Mouse (Mus musculus) urinary bladder, postnatal 25 days (tissue): ENCODE data around the gene Calhm5.

ENCODE experiments used
- DNase-seq: peaks from one replicate; pipeline ENCODE4 v3.0.0; 2022; ENCODE audit warnings: low spot score

The Calhm5 gene

GRCm38 (mm10) chr10:34096418-34096883 is at the start of gene Calhm5:
Gene Calhm5, minus strand, starts transcription at chr10:34096519.
- peak; percentile 19 for DNase-seq

- DNase-seq: no peak
Observed at GRCm38 (mm10) chr10:34141693-34142092, 45.4 kb upstream of the Calhm5 start.

- no peak for DNase-seq
Observed at GRCm38 (mm10) chr10:34139768-34140167, 43.4 kb upstream of the Calhm5 start.

GRCm38 (mm10) chr10:34138027-34138426 is 41.7 kb upstream of the Calhm5 start:
- DNase-seq: no peak

GRCm38 (mm10) chr10:34136432-34136831 is 40.1 kb upstream of the Calhm5 start:
- DNase-seq: no peak

- DNase-seq: no peak
Observed at GRCm38 (mm10) chr10:34131356-34131755, 35.0 kb upstream of the Calhm5 start.

GRCm38 (mm10) chr10:34128391-34128790 is 32.1 kb upstream of the Calhm5 start:
- DNase-seq: no peak

- DNase-seq: peak; percentile 20
Observed at GRCm38 (mm10) chr10:34127392-34128378, 31.4 kb upstream of the Calhm5 start, which contains the start of gene Calhm6. Gene Calhm6, minus strand, starts transcription at chr10:34127984.

- no peak for DNase-seq
Observed at GRCm38 (mm10) chr10:34118421-34118820, 22.1 kb upstream of the Calhm5 start.

- no peak for DNase-seq
Observed at GRCm38 (mm10) chr10:34117770-34118169, 21.5 kb upstream of the Calhm5 start.

- no peak for DNase-seq
Observed at GRCm38 (mm10) chr10:34117131-34117530, 20.8 kb upstream of the Calhm5 start.

- DNase-seq: no peak
Observed at GRCm38 (mm10) chr10:34111964-34112738, 15.8 kb upstream of the Calhm5 start.

- no peak for DNase-seq
Observed at GRCm38 (mm10) chr10:34110863-34111465, 14.6 kb upstream of the Calhm5 start.

- DNase-seq: no peak
Observed at GRCm38 (mm10) chr10:34095964-34096363, 355 bp downstream of the Calhm5 start.

- DNase-seq: no peak
Observed at GRCm38 (mm10) chr10:34095147-34095546, 1.2 kb downstream of the Calhm5 start.

GRCm38 (mm10) chr10:34091888-34092287 is 4.4 kb downstream of the Calhm5 start:
- DNase-seq: no peak

GRCm38 (mm10) chr10:34090481-34090880 is 5.8 kb downstream of the Calhm5 start:
- DNase-seq: no peak

GRCm38 (mm10) chr10:34089517-34089916 is 6.8 kb downstream of the Calhm5 start:
- no peak for DNase-seq

GRCm38 (mm10) chr10:34088515-34088914 is 7.8 kb downstream of the Calhm5 start:
- DNase-seq: no peak

GRCm38 (mm10) chr10:34086514-34086913 is 9.8 kb downstream of the Calhm5 start:
- no peak for DNase-seq

GRCm38 (mm10) chr10:34074522-34075200 is 21.7 kb downstream of the Calhm5 start:
- DNase-seq: no peak

- DNase-seq: no peak
Observed at GRCm38 (mm10) chr10:34071650-34072049, 24.7 kb downstream of the Calhm5 start.
